Comparison of ENCODE assay signal across 23 mouse cellular contexts in genomic region chr1:73072237-73072904, GRCm38 (mm10). TPM values are rescaled to one million over a fixed set of nuclear protein-coding genes. Genes with fewer than 3 reads are reported as not detected.
A peak's percentile ranks its signal among the peaks of the same experiment; 100 is the strongest.
DNase-seq lines count a peak whose midpoint lies in the region; ATAC-seq and TF ChIP-seq lines count a peak whose summit lies in the region.
"Had no signal": no experiment of that assay in that cellular context is flagged by ENCODE, and none has a peak within 500 bp of the region (broad histone marks: within the 10 kb centered on the region; RNA-seq: fewer than 3 reads in every experiment).

No protein-coding gene starts in this region.

- H3K36me3 ChIP-seq in heart, embryonic 13.5 days, result no peaks in the 10 kb centered on the region
- H3K36me3 ChIP-seq in stomach, postnatal 0 days (ENCODE audit: control insufficient read depth, insufficient read depth, low read length), result no peaks in the 10 kb centered on the region
- no peaks in the 10 kb centered on the region for H3K36me3 ChIP-seq in forebrain, embryonic 11.5 days (ENCODE audit: control insufficient read depth, insufficient read depth, low read length)
- H3K36me3 ChIP-seq: neural tube, embryonic 13.5 days had no signal

- H3K27me3 ChIP-seq in heart, embryonic 13.5 days (replicated peaks), result no peaks in the 10 kb centered on the region
- no peaks in the 10 kb centered on the region for H3K27me3 ChIP-seq in stomach, postnatal 0 days (ENCODE audit: control insufficient read depth, insufficient read depth, low read length)
- no peaks in the 10 kb centered on the region for H3K27me3 ChIP-seq in forebrain, embryonic 11.5 days (ENCODE audit: control insufficient read depth, insufficient read depth, low read length)
- H3K27me3 ChIP-seq: neural tube, embryonic 13.5 days had no signal

- 0 out of 2 replicates have a peak, but pooled peaks have one; percentile 42 for ATAC-seq in heart, embryonic 13.5 days (ENCODE audit: extremely low read depth, insufficient number of reproducible peaks, low FRiP score, low TSS enrichment)
- ATAC-seq in stomach, postnatal 0 days (ENCODE audit: low FRiP score, low TSS enrichment), result no peak
- no peak for ATAC-seq in forebrain, embryonic 11.5 days (replicated peaks; ENCODE audit: low FRiP score)
- ATAC-seq in megakaryocyte, adult 5-6 weeks (ENCODE audit: poor library complexity, severe bottlenecking), result no peak
- ATAC-seq: hindbrain, embryonic 16.5 days; midbrain, embryonic 16.5 days had no signal

- no peak overlapping the region for H3K27ac ChIP-seq in heart, embryonic 13.5 days (replicated peaks)
- no peak overlapping the region for H3K27ac ChIP-seq in stomach, postnatal 0 days (replicated peaks)
- no peak overlapping the region for H3K27ac ChIP-seq in forebrain, embryonic 11.5 days (ENCODE audit: low read depth, low read length)
- H3K27ac ChIP-seq: left cerebral cortex, adult 2 months; macrophage; neural tube, embryonic 13.5 days had no signal

- TF ChIP-seq CTCF in stomach, postnatal 0 days (IDR thresholded peaks at IDR 0.05; ENCODE audit: low read depth), result no peak

- no peak overlapping the region for H3K4me3 ChIP-seq in heart, embryonic 13.5 days
- H3K4me3 ChIP-seq in stomach, postnatal 0 days (ENCODE audit: low read depth, low read length), result no peak overlapping the region
- H3K4me3 ChIP-seq in forebrain, embryonic 11.5 days (ENCODE audit: low read depth, low read length), result no peak overlapping the region
- H3K4me3 ChIP-seq: left cerebral cortex, adult 2 months; neural tube, embryonic 13.5 days had no signal

- peaks cover 8% of the 10 kb centered on the region; the same call in 1 of the 2 replicates for H3K4me1 ChIP-seq in heart, embryonic 13.5 days
- H3K4me1 ChIP-seq in stomach, postnatal 0 days (replicated peaks; ENCODE audit: control insufficient read depth, insufficient read depth), result no peaks in the 10 kb centered on the region
- no peaks in the 10 kb centered on the region for H3K4me1 ChIP-seq in forebrain, embryonic 11.5 days (replicated peaks; ENCODE audit: control insufficient read depth, insufficient read depth, low read length)
- H3K4me1 ChIP-seq: neural tube, embryonic 13.5 days had no signal

- no peak overlapping the region for H3K4me2 ChIP-seq in heart, embryonic 13.5 days
- no peak overlapping the region for H3K4me2 ChIP-seq in stomach, postnatal 0 days (replicated peaks; ENCODE audit: low read depth)
- no peak overlapping the region for H3K4me2 ChIP-seq in forebrain, embryonic 11.5 days (ENCODE audit: low read depth, low read length, severe bottlenecking)
- H3K4me2 ChIP-seq: neural tube, embryonic 13.5 days had no signal

- H3K9me3 ChIP-seq in heart, embryonic 13.5 days, result no peaks in the 10 kb centered on the region
- H3K9me3 ChIP-seq in stomach, postnatal 0 days (ENCODE audit: control insufficient read depth, low read length), result no peaks in the 10 kb centered on the region
- no peaks in the 10 kb centered on the region for H3K9me3 ChIP-seq in forebrain, embryonic 11.5 days (ENCODE audit: control insufficient read depth, low read length)
- H3K9me3 ChIP-seq: neural tube, embryonic 13.5 days had no signal

- no peak overlapping the region for H3K9ac ChIP-seq in heart, embryonic 13.5 days
- no peak overlapping the region for H3K9ac ChIP-seq in stomach, postnatal 0 days (ENCODE audit: low read length)
- no peak overlapping the region for H3K9ac ChIP-seq in forebrain, embryonic 11.5 days (ENCODE audit: low read length)
- H3K9ac ChIP-seq: neural tube, embryonic 13.5 days had no signal

- no peak for TF ChIP-seq EP300 in stomach, postnatal 0 days (optimal IDR thresholded peaks at IDR 0.05)

- DNase-seq in spleen, postnatal 10 days (ENCODE audit: low spot score in 2 of 2), result peak; percentile 29 to 30
- DNase-seq in spleen, adult 12 weeks (ENCODE audit: low spot score), result no peak
- DNase-seq in liver, result peak; percentile 58
- peak; percentile 9 for DNase-seq in stomach, postnatal 0 days (ENCODE audit: low spot score)
- no peak for DNase-seq in forebrain, embryonic 11.5 days (ENCODE audit: low spot score)
- DNase-seq in thymus, adult 18-20 months, result no peak
- DNase-seq: cerebellum, adult 8-10 months; embryo, embryonic 11 days; retina, postnatal 1 day had no signal

- 64% methylated on average over 5 of the region's 5 CpGs for WGBS in heart, embryonic 13.5 days
- 71% methylated on average over 5 of the region's 5 CpGs for WGBS in stomach, postnatal 0 days
- 86% methylated on average over 5 of the region's 5 CpGs for WGBS in forebrain, embryonic 11.5 days

RNA-seq across cellular contexts. Expression of gene Tnp1, which starts 56.7 kb away (rescaled TPM):
- polyA plus RNA-seq in heart, embryonic 13.5 days (2015; fragmentation: Nextera tagmentation; extraction: Ambion mirVana), result not detected in 2 replicates
- not detected in 2 replicates for polyA plus RNA-seq in stomach, postnatal 0 days (2015; fragmentation: Nextera tagmentation; extraction: Ambion mirVana)
- polyA plus RNA-seq in forebrain, embryonic 11.5 days (2014; fragmentation: Nextera tagmentation; extraction: Ambion mirVana), result not detected in 2 replicates
- not detected in 2 replicates for total RNA-seq in megakaryocyte, adult 5-6 weeks (2015)
- total RNA-seq in megakaryocyte, adult 5-6 weeks (2017), result not detected in 2 replicates
- total RNA-seq: adrenal gland, postnatal 4 days; left cerebral cortex, adult 2 months; liver, adult 2 months; MEL had no signal
- polyA plus RNA-seq: C2C12; heart, embryonic 14.5 days; hindbrain, embryonic 16.5 days; kidney, embryonic 14.5 days; liver, adult 2 months; macrophage; midbrain, embryonic 16.5 days; neural tube, embryonic 13.5 days; small intestine, adult 2 months had no signal

Comparison
In these comparisons a context has a peak if more than half of its experiments do, and no peak if none do; other contexts are left out.
1. DNase-seq: peak in spleen, postnatal 10 days (2 of 2), liver (single experiment) and stomach, postnatal 0 days (single experiment); none in spleen, adult 12 weeks (single experiment), forebrain, embryonic 11.5 days (single experiment) and thymus, adult 18-20 months (0 of 2).